Mouse (Mus musculus) cerebellum, postnatal 25 days (tissue): ENCODE measurements around the gene Tex13c1.

Source experiments
- DNase-seq, 2 experiments: peaks; one replicate each; pipeline ENCODE4 v3.0.0; 2021; ENCODE audit warnings: mixed read lengths in 2 of 2

Gene Tex13c1

GRCm38 (mm10) chrX:43590860-43591259 lies at the start of gene Tex13c1:
Gene Tex13c1, plus strand, starts transcription at chrX:43591160.
- DNase-seq: no peak
